Mouse (Mus musculus) ES-Bruce4 (cell line): Measurements from ENCODE around the gene Atrx.
"Not testable (repeated sequence)": the region's sequence is repeated elsewhere in the genome, so short reads cannot be mapped to it uniquely, and the experiment has no call there.

Source experiments
- CTCF ChIP-seq: IDR thresholded peaks from one replicate; pipeline ENCODE4 v1.8.1; 2011; ENCODE audit warnings: low read depth, low read length
- POLR2A ChIP-seq: IDR thresholded peaks from one replicate; pipeline ENCODE4 v1.8.1; 2011; ENCODE audit warnings: low read length; ENCODE audit not compliant: insufficient read depth

- TF ChIP-seq POLR2A, CTCF: not testable (repeated sequence)
These were observed 6.2 kb downstream of the Atrx start for GRCm38 (mm10) chrX:105922986-105923385.
